Mouse (Mus musculus): Measurements from ENCODE around the gene Abhd14a. TPM values are rescaled to one million over a fixed set of nuclear protein-coding genes. Genes with fewer than 3 reads are reported as not detected.
A peak's percentile ranks its signal among the peaks of the same experiment; 100 is the strongest.

Abhd14a gene
- polyA plus RNA-seq, 1 experiment: 10.6 TPM

- Histone ChIP-seq H3K4me1 (peaks cover 52% of the 10 kb centered on the region), H3K4me3 (replicated peaks) (no peak overlapping the region), H3K9me3 (peaks cover 14% of the 10 kb centered on the region), H3K27me3 (replicated peaks) (peaks cover 77% of the 10 kb centered on the region), H3K36me3 (replicated peaks; ENCODE audit: low read length) (no peaks in the 10 kb centered on the region)
- TF ChIP-seq GATA1 (IDR thresholded peaks at IDR 0.05; ENCODE audit: borderline replicate concordance, low read length) (no peak), FLI1 (IDR thresholded peaks at IDR 0.05; ENCODE audit: low read length) (no peak)
Observed at GRCm38 (mm10) chr9:106405275-106405674, 42.2 kb downstream of the Abhd14a start.

- Histone ChIP-seq H3K4me3 (replicated peaks) (no peak overlapping the region), H3K9me3 (no peaks in the 10 kb centered on the region), H3K27me3 (replicated peaks) (peaks cover 74% of the 10 kb centered on the region), H3K4me1 (peaks cover 66% of the 10 kb centered on the region), H3K36me3 (replicated peaks; ENCODE audit: low read length) (no peaks in the 10 kb centered on the region)
- TF ChIP-seq FLI1 (IDR thresholded peaks at IDR 0.05; ENCODE audit: low read length): no peak
- no peak for TF ChIP-seq GATA1 (IDR thresholded peaks at IDR 0.05; ENCODE audit: borderline replicate concordance, low read length)
Observed at GRCm38 (mm10) chr9:106402607-106403375, 44.7 kb downstream of the Abhd14a start.

GRCm38 (mm10) chr9:106402149-106402548, 45.3 kb downstream of the Abhd14a start:
- H3K4me3 ChIP-seq (replicated peaks): no peak overlapping the region
- H3K4me1 ChIP-seq: peaks cover 67% of the 10 kb centered on the region
- TF ChIP-seq GATA1 (IDR thresholded peaks at IDR 0.05; ENCODE audit: borderline replicate concordance, low read length) (no peak), FLI1 (IDR thresholded peaks at IDR 0.05; ENCODE audit: low read length) (no peak)
- peaks cover 70% of the 10 kb centered on the region for H3K27me3 ChIP-seq (replicated peaks)
- H3K9me3 ChIP-seq: no peaks in the 10 kb centered on the region
- H3K36me3 ChIP-seq (replicated peaks; ENCODE audit: low read length): no peaks in the 10 kb centered on the region

- Histone ChIP-seq H3K9me3 (no peaks in the 10 kb centered on the region), H3K4me3 (replicated peaks) (no peak overlapping the region), H3K4me1 (peaks cover 49% of the 10 kb centered on the region), H3K36me3 (replicated peaks; ENCODE audit: low read length) (no peaks in the 10 kb centered on the region), H3K27me3 (replicated peaks) (peaks cover 65% of the 10 kb centered on the region)
- TF ChIP-seq FLI1 (IDR thresholded peaks at IDR 0.05; ENCODE audit: low read length) (no peak), GATA1 (IDR thresholded peaks at IDR 0.05; ENCODE audit: borderline replicate concordance, low read length) (no peak)
Observed at GRCm38 (mm10) chr9:106399808-106400207, 47.7 kb downstream of the Abhd14a start.

GRCm38 (mm10) chr9:106398667-106399311, 48.7 kb downstream of the Abhd14a start:
- peaks cover 71% of the 10 kb centered on the region for H3K27me3 ChIP-seq (replicated peaks)
- no peaks in the 10 kb centered on the region for H3K9me3 ChIP-seq
- no peaks in the 10 kb centered on the region for H3K36me3 ChIP-seq (replicated peaks; ENCODE audit: low read length)
- H3K4me3 ChIP-seq (replicated peaks): peak overlapping the region; percentile 50
- TF ChIP-seq FLI1 (IDR thresholded peaks at IDR 0.05; ENCODE audit: low read length) (no peak), GATA1 (IDR thresholded peaks at IDR 0.05; ENCODE audit: borderline replicate concordance, low read length) (no peak)
- H3K4me1 ChIP-seq: peaks cover 59% of the 10 kb centered on the region

- peaks cover 61% of the 10 kb centered on the region for H3K4me1 ChIP-seq
- TF ChIP-seq FLI1 (IDR thresholded peaks at IDR 0.05; ENCODE audit: low read length): no peak
- TF ChIP-seq GATA1 (IDR thresholded peaks at IDR 0.05; ENCODE audit: borderline replicate concordance, low read length): no peak
- H3K27me3 ChIP-seq (replicated peaks): peaks cover 71% of the 10 kb centered on the region
- H3K9me3 ChIP-seq: no peaks in the 10 kb centered on the region
- no peaks in the 10 kb centered on the region for H3K36me3 ChIP-seq (replicated peaks; ENCODE audit: low read length)
- no peak overlapping the region for H3K4me3 ChIP-seq (replicated peaks)
Observed at GRCm38 (mm10) chr9:106397733-106398132, 49.7 kb downstream of the Abhd14a start.

- Histone ChIP-seq H3K4me1 (peaks cover 61% of the 10 kb centered on the region), H3K9me3 (no peaks in the 10 kb centered on the region), H3K4me3 (replicated peaks) (peak overlapping the region; percentile 10), H3K27me3 (replicated peaks) (peaks cover 58% of the 10 kb centered on the region), H3K36me3 (replicated peaks; ENCODE audit: low read length) (no peaks in the 10 kb centered on the region)
- TF ChIP-seq GATA1 (IDR thresholded peaks at IDR 0.05; ENCODE audit: borderline replicate concordance, low read length): no peak
- TF ChIP-seq FLI1 (IDR thresholded peaks at IDR 0.05; ENCODE audit: low read length): no peak
Observed at GRCm38 (mm10) chr9:106394649-106395602, 52.6 kb downstream of the Abhd14a start.

GRCm38 (mm10) chr9:106393548-106393947, 53.9 kb downstream of the Abhd14a start:
- TF ChIP-seq GATA1 (IDR thresholded peaks at IDR 0.05; ENCODE audit: borderline replicate concordance, low read length): no peak
- TF ChIP-seq FLI1 (IDR thresholded peaks at IDR 0.05; ENCODE audit: low read length): no peak
- Histone ChIP-seq H3K36me3 (replicated peaks; ENCODE audit: low read length) (no peaks in the 10 kb centered on the region), H3K9me3 (peaks cover 13% of the 10 kb centered on the region), H3K27me3 (replicated peaks) (peaks cover 57% of the 10 kb centered on the region), H3K4me3 (replicated peaks) (no peak overlapping the region), H3K4me1 (peaks cover 54% of the 10 kb centered on the region)

GRCm38 (mm10) chr9:106392828-106393527, 54.5 kb downstream of the Abhd14a start:
- TF ChIP-seq FLI1 (IDR thresholded peaks at IDR 0.05; ENCODE audit: low read length): no peak
- TF ChIP-seq GATA1 (IDR thresholded peaks at IDR 0.05; ENCODE audit: borderline replicate concordance, low read length): no peak
- Histone ChIP-seq H3K4me1 (peaks cover 51% of the 10 kb centered on the region), H3K27me3 (replicated peaks) (peaks cover 59% of the 10 kb centered on the region), H3K4me3 (replicated peaks) (no peak overlapping the region), H3K36me3 (replicated peaks; ENCODE audit: low read length) (no peaks in the 10 kb centered on the region), H3K9me3 (peaks cover 15% of the 10 kb centered on the region)

Other genes with a start within 250 kb of the Abhd14a start
- 8.2 and 12.4 TPM in 2 replicates for gene Ppm1m, start 247.9 kb downstream of the Abhd14a start, polyA plus RNA-seq (2012; ENCODE audit: insufficient read depth, low replicate concordance)
- gene Twf2, start 244.6 kb downstream of the Abhd14a start, polyA plus RNA-seq (2012; ENCODE audit: insufficient read depth, low replicate concordance): 149 TPM in 2 replicates
- gene Tlr9, start 225.1 kb downstream of the Abhd14a start, polyA plus RNA-seq (2012; ENCODE audit: insufficient read depth, low replicate concordance): 0.63 and 2.3 TPM in 2 replicates
- gene Alas1, start 199.0 kb downstream of the Abhd14a start, polyA plus RNA-seq (2012; ENCODE audit: insufficient read depth, low replicate concordance): 13.1 and 14.8 TPM in 2 replicates
- gene Poc1a, start 166.6 kb downstream of the Abhd14a start, polyA plus RNA-seq (2012; ENCODE audit: insufficient read depth, low replicate concordance): 3.5 and 6.6 TPM in 2 replicates
- 6.2 and 7.5 TPM in 2 replicates for gene Dusp7, start 79.0 kb downstream of the Abhd14a start, polyA plus RNA-seq (2012; ENCODE audit: insufficient read depth, low replicate concordance)
- gene Rpl29, start 18.2 kb downstream of the Abhd14a start, polyA plus RNA-seq (2012; ENCODE audit: insufficient read depth, low replicate concordance): 30.4 and 41.5 TPM in 2 replicates
- 3.3 and 4.4 TPM in 2 replicates for gene Acy1, start 9.4 kb downstream of the Abhd14a start, polyA plus RNA-seq (2012; ENCODE audit: insufficient read depth, low replicate concordance)
- gene Abhd14b, start 219 bp downstream of the Abhd14a start, polyA plus RNA-seq (2012; ENCODE audit: insufficient read depth, low replicate concordance): 2.4 TPM in 1 of 2 replicates, not detected in the other
- gene Pcbp4, start 5.6 kb upstream of the Abhd14a start, polyA plus RNA-seq (2012; ENCODE audit: insufficient read depth, low replicate concordance): 33.5 and 43.6 TPM in 2 replicates
- 0.39 TPM in 1 of 2 replicates, not detected in the other for gene Gpr62, start 18.3 kb upstream of the Abhd14a start, polyA plus RNA-seq (2012; ENCODE audit: insufficient read depth, low replicate concordance)
- gene Rrp9, start 28.3 kb upstream of the Abhd14a start, polyA plus RNA-seq (2012; ENCODE audit: insufficient read depth, low replicate concordance): 198 and 662 TPM in 2 replicates
- 2.6 and 5.6 TPM in 2 replicates for gene Parp3, start 29.3 kb upstream of the Abhd14a start, polyA plus RNA-seq (2012; ENCODE audit: insufficient read depth, low replicate concordance)
- gene Iqcf1, start 52.3 kb upstream of the Abhd14a start, polyA plus RNA-seq (2012; ENCODE audit: insufficient read depth, low replicate concordance): not detected in 2 replicates
- gene Iqcf5, start 66.9 kb upstream of the Abhd14a start, polyA plus RNA-seq (2012; ENCODE audit: insufficient read depth, low replicate concordance): not detected in 2 replicates
- gene Iqcf3, start 114.0 kb upstream of the Abhd14a start, polyA plus RNA-seq (2012; ENCODE audit: insufficient read depth, low replicate concordance): not detected in 2 replicates
- gene Iqcf4, start 123.3 kb upstream of the Abhd14a start, polyA plus RNA-seq (2012; ENCODE audit: insufficient read depth, low replicate concordance): not detected in 2 replicates
- gene Iqcf6, start 178.9 kb upstream of the Abhd14a start, polyA plus RNA-seq (2012; ENCODE audit: insufficient read depth, low replicate concordance): not detected in 2 replicates
- gene Grm2, start 208.4 kb upstream of the Abhd14a start, polyA plus RNA-seq (2012; ENCODE audit: insufficient read depth, low replicate concordance): not detected in 2 replicates
- gene Tex264, start 238.2 kb upstream of the Abhd14a start, polyA plus RNA-seq (2012; ENCODE audit: insufficient read depth, low replicate concordance): 87.2 and 196 TPM in 2 replicates